Mouse (Mus musculus): Measurements from ENCODE around the gene Crisp4.

The Crisp4 gene

GRCm38 (mm10) chr1:18145802-18146201 is at the start of gene Crisp4:
Crisp4 (minus strand) TSS chr1:18145902.
- DNase-seq (ENCODE audit: low spot score in 2 of 2), result no peak

- DNase-seq (ENCODE audit: low spot score in 2 of 2), result no peak
Observed at GRCm38 (mm10) chr1:18191719-18192118, 46.0 kb upstream of the Crisp4 start.

GRCm38 (mm10) chr1:18190714-18191712 is 45.3 kb upstream of the Crisp4 start:
- no peak for DNase-seq (ENCODE audit: low spot score in 2 of 2)

- no peak for DNase-seq (ENCODE audit: low spot score in 2 of 2)
Observed at GRCm38 (mm10) chr1:18181167-18181566, 35.5 kb upstream of the Crisp4 start.

DNA sequence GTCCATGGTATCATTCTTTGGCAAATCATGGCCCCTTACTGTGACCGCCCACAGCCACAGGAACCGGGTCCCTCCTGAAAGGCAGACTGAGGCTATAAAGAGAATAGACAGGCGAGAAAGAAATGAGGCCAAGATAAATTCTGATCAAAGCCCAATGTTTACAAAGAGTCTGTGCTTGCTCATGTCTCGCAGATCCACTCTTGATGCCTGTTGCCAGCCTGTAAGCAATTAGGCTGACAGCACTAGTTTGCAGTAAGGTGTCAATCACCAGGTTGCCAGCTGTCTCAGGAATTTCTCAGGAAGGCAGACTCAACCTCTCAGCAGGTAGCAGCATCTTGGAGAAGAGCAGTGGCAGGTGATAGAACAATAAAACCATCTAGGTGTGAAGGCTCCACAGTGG is 24.9 kb upstream of the Crisp4 start:
- no peak for DNase-seq (ENCODE audit: low spot score in 2 of 2)

DNA sequence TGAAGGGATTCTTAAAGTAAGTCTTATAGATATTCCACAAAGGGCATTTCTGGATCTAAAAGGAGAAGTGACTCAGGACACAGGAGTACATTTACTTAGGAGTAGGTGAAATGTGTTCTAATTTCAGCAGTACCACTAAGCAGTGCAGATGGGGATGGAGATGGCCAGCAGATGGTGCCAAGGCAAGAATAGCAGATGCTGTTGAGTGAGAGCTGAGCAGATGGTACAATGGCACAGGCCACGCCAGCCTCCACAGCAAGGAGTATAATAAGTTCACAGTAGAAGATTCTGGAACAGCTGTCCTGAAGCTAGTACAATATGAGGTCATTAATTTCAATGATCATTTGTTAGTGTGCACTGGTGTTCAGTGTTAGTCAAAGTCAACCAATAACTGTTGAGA is 22.6 kb upstream of the Crisp4 start:
- DNase-seq (ENCODE audit: low spot score in 2 of 2), result no peak

DNA sequence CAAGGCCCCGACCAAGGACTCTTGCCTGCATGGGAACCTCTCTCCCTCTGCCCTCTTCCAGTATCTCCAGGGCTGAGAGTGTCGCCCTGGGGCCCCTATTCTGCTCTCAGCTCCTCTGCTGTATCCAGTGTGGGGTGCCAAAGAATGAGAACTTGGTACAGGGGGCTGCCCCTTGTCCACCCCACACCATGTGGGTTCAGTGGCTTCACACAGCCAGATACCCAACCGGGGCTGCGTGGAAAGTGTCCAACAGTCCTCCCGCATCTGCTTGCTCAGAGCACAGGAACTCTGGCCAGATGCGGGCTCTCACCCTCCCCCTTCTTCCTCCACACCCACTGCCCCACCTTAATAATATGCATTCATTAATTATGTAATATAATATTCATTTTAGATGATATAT is 13.4 kb upstream of the Crisp4 start:
- no peak for DNase-seq (ENCODE audit: low spot score in 2 of 2)

DNA sequence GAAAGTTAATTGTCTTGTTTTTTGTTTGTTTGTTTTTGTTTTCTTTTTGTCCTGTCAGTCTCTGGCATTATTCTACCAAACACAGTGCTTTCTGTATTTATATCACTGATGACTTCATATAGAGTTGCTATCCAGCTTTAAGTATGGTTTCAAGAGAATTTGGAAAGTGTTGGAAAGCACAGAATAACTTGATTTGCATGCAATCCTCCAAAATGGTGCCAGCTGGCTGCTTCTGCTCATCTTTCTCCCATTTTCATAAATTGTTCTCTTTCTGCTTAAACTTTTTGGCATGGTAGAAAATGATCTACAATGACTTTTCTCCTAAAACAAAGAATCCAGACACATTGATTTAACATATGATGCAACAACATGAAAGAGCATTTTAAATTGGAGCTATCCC is 2.5 kb upstream of the Crisp4 start:
- DNase-seq (ENCODE audit: low spot score in 2 of 2), result no peak

DNA sequence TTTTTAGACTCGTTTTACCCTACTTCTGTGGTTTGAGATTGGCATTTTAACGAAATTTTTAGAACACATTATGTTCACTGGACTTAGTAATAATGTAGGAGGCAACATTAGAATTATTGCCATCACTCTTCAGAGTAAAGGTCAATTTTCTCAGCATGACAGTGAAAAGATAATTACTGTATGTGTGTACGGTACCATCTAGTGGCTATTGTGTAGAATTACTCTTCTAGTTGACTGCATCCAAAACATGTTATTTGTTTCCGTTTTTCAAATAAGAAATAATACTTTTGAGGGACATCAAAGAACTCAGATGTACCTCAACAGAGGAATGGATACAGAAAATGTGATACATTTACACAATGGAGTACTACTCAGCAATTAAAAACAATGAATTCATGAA is 14.0 kb downstream of the Crisp4 start:
- DNase-seq (ENCODE audit: low spot score in 2 of 2), result no peak

GRCm38 (mm10) chr1:18129983-18130382 is 15.7 kb downstream of the Crisp4 start:
- DNase-seq (ENCODE audit: low spot score in 2 of 2), result no peak

DNA sequence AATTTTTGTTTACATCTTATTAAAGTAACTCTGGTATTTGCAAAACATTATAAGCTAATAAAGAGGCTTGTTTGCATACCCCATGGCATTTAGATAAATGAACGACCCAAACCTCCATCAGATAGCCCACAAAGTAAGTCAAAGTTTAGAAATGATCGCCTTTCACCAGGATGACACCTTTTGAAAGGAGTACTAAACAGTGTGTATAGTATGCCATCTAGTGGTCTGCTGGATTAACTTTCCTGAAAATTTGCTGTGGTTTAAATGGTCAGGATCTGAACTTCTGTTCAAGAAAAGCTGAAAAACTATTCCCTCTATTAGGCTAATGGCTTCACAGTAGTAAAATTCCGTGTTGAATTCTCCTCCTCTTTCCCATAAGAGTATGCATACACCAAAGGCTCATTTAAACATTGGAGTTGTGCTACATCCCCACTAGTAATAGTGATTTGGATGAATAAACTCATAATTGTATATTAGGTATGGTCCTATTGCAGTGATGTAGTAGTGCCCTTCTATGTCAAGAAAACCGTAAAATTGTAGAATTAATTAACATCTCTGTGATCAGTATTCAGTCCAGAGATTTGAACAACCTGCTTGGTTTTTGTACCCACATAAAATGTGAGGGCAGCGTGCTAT is 38.9 kb downstream of the Crisp4 start:
- no peak for DNase-seq (ENCODE audit: low spot score in 2 of 2)

DNA sequence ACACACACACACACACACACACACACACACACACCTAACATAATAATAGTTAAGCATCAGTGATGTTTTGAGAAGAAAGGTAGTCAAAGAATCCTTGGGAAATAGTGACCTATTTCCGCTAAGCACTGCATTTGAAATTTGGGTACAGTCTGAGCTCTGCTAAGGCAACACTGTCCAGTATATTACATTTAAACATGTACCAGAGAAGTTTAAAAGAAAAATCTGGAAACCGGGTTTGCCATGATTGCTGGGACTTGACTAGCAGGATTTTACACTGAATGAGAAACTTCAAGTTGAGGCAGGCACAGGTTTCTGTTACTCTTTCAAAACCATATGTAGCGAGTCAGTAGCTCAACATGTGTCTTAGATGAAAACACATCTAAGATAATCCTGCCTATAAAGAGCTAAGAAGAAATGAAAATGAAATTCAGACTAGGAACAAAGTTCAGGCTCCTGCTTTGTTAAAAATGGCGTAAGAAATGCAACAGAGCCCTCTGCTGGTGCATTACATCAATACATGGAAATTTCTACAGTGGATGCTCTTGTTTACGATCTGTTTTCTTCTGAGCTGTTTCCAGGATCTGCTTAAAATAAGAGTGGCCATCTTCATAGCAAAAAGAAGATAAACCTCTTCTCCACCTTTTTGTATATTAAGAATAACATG is 39.7 kb downstream of the Crisp4 start:
- no peak for DNase-seq (ENCODE audit: low spot score in 2 of 2)

DNA sequence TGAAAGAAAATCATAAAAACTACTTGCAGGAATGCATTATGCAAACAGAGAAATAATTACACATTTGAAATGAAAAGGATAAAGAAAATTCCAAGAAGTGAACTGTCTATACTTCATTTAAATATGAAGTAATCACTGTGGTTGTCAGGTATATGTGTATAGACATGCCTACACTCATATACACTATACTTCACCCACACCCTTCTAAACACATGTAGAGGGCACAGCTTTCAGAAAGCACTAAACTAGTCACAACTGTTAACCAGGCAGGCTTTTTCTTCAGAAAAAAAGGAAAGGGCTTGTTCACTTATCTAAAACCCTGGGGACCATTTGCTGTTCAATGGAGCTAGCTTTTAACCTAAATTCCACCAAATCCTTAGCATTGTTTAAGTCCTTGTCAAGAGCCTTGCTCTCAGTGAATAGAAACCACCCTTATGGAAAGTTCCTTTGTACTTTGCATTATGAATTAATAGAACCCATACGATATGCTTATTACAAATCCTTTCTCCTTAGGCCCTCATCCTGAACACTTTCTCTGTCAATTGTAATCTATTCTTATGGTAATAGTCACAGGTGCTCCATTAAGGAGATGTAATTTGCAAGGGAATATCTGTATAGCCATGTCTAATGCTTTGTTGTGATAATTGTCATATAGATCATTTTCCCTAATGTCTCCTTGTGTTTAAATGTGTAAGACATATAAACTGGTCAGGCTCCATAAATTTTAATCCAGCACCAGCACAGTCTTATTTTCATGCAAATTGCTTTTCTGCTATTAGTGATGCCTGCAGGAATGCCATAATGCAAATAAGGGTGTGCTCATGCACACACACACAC is 40.5 kb downstream of the Crisp4 start:
- DNase-seq (ENCODE audit: low spot score in 2 of 2), result no peak

Data from spleen, postnatal 14 days (tissue).